Mouse (Mus musculus) MEL (cell line): ENCODE measurements around the gene Tpcn2. TPM values are rescaled to one million over a fixed set of nuclear protein-coding genes. Genes with fewer than 3 reads are reported as not detected.

Experiments
- DNase-seq: peaks from one replicate; pipeline ENCODE4 v3.0.0; 2011; ENCODE audit warnings: low read depth, low spot score
- H3K27ac ChIP-seq: 2 replicates; pipeline ENCODE4 v1.5.1; 2012; ENCODE audit warnings: low read depth, mild to moderate bottlenecking, control low read depth, low read length, moderate library complexity; ENCODE audit not compliant: control insufficient read depth
- H3K27me3 ChIP-seq, 2 experiments: fragments of 150-350 bp in 1 of 2; sonication (generic) in 1 of 2; 2 replicates each; pipeline ENCODE4 v1.6.1; 2012; ENCODE audit warnings: low read length in 2 of 2, mild to moderate bottlenecking in 2 of 2, improper control_type of control experiment in 1 of 2, moderate library complexity in 1 of 2; ENCODE audit not compliant: insufficient read depth in 2 of 2, control insufficient read depth in 1 of 2
- H3K36me3 ChIP-seq, 2 experiments: 2 replicates each; pipeline ENCODE4 v1.6.1; 2012 to 2014; ENCODE audit warnings: low read length in 2 of 2, improper control_type of control experiment in 1 of 2, inconsistent platforms in 1 of 2, mild to moderate bottlenecking in 1 of 2; ENCODE audit not compliant: insufficient read depth in 2 of 2, control insufficient read depth in 1 of 2
- H3K4me1 ChIP-seq, 2 experiments: fragments of 150-350 bp in 1 of 2; sonication (generic) in 1 of 2; 2 replicates each; pipeline ENCODE4 v1.6.1; 2012; ENCODE audit warnings: low read length in 2 of 2, improper control_type of control experiment in 1 of 2, mild to moderate bottlenecking in 1 of 2; ENCODE audit not compliant: insufficient read depth in 2 of 2, control insufficient read depth in 1 of 2
- H3K4me3 ChIP-seq, 2 experiments: fragments of 150-350 bp in 1 of 2; sonication (generic) in 1 of 2; 2 replicates each; pipeline ENCODE4 v1.5.1; 2012; ENCODE audit warnings: low read depth in 2 of 2, low read length in 2 of 2, mild to moderate bottlenecking in 2 of 2, moderate library complexity in 2 of 2, control low read depth in 1 of 2, improper control_type of control experiment in 1 of 2; ENCODE audit not compliant: control insufficient read depth in 1 of 2, insufficient read depth in 1 of 2
- H3K79me2 ChIP-seq: 2 replicates; pipeline ENCODE4 v1.6.1; 2012; ENCODE audit warnings: mild to moderate bottlenecking, low read length, moderate library complexity; ENCODE audit not compliant: control insufficient read depth, poor library complexity, insufficient read depth
- H3K9ac ChIP-seq: 2 replicates; pipeline ENCODE4 v1.6.1; 2012; ENCODE audit warnings: low read depth, mild to moderate bottlenecking, control low read depth, low read length, moderate library complexity; ENCODE audit not compliant: control insufficient read depth, poor library complexity, severe bottlenecking
- H3K9me3 ChIP-seq: fragments of 150-350 bp; sonication (generic); replicated peaks from 2 replicates; pipeline ENCODE4 v1.6.1; 2012; ENCODE audit warnings: mild to moderate bottlenecking, low read length, improper control_type of control experiment, moderate library complexity; ENCODE audit not compliant: insufficient read depth
- BHLHE40 ChIP-seq: IDR thresholded peaks from 2 replicates; pipeline ENCODE4 v1.6.1; 2012; ENCODE audit warnings: low read depth, mild to moderate bottlenecking, inconsistent platforms, low read length, improper control_type of control experiment, borderline replicate concordance
- CTCF ChIP-seq, 3 experiments: IDR thresholded peaks in 2 of 3; conservative IDR thresholded peaks in 1 of 3; 2 replicates each; pipeline ENCODE4 v1.5.1; 2011 to 2012; ENCODE audit warnings: low read length in 3 of 3, low read depth in 2 of 3, mild to moderate bottlenecking in 2 of 3, improper control_type of control experiment in 1 of 3, inconsistent platforms in 1 of 3, mixed read lengths in 1 of 3, moderate library complexity in 1 of 3; ENCODE audit not compliant: control insufficient read depth in 1 of 3, insufficient read depth in 1 of 3, poor library complexity in 1 of 3, severe bottlenecking in 1 of 3
- E2F4 ChIP-seq: IDR thresholded peaks from 2 replicates; pipeline ENCODE4 v1.6.1; 2011; ENCODE audit warnings: low read depth, low read length, improper control_type of control experiment, borderline replicate concordance
- EP300 ChIP-seq, 2 experiments: IDR thresholded peaks; 2 replicates each; pipeline ENCODE4 v1.6.1; 2011; ENCODE audit warnings: improper control_type of control experiment in 2 of 2, low read length in 2 of 2, low read depth in 1 of 2, mild to moderate bottlenecking in 1 of 2
- GATA1 ChIP-seq: IDR thresholded peaks from 2 replicates; pipeline ENCODE4 v1.6.1; 2011; ENCODE audit warnings: low read depth, low read length, improper control_type of control experiment
- JUND ChIP-seq: IDR thresholded peaks from 2 replicates; pipeline ENCODE4 v1.6.1; 2011; ENCODE audit warnings: low read depth, mild to moderate bottlenecking, improper control_type of control experiment, low read length
- KAT2A ChIP-seq: conservative IDR thresholded peaks from 2 replicates; pipeline ENCODE4 v1.6.1; 2012; ENCODE audit warnings: low read depth, low read length, improper control_type of control experiment, inconsistent platforms
- MAX ChIP-seq: IDR thresholded peaks from 2 replicates; pipeline ENCODE4 v1.6.1; 2011; ENCODE audit warnings: low read length, improper control_type of control experiment
- MAZ ChIP-seq: IDR thresholded peaks from 2 replicates; pipeline ENCODE4 v1.6.1; 2012; ENCODE audit warnings: low read depth, mild to moderate bottlenecking, inconsistent platforms, low read length, improper control_type of control experiment
- MXI1 ChIP-seq: IDR thresholded peaks from 2 replicates; pipeline ENCODE4 v1.6.1; 2011; ENCODE audit warnings: mild to moderate bottlenecking, low read depth, low read length, improper control_type of control experiment
- MYB ChIP-seq: IDR thresholded peaks from 2 replicates; pipeline ENCODE4 v1.6.1; 2011; ENCODE audit warnings: mild to moderate bottlenecking, low read depth, low read length, improper control_type of control experiment
- MYC ChIP-seq: IDR thresholded peaks from 2 replicates; pipeline ENCODE4 v1.6.1; 2011; ENCODE audit warnings: low read depth, mild to moderate bottlenecking, low read length, improper control_type of control experiment, moderate library complexity
- NELFE ChIP-seq: IDR thresholded peaks from 2 replicates; pipeline ENCODE4 v1.6.1; 2011; ENCODE audit warnings: low read depth, low read length, improper control_type of control experiment
- POLR2AphosphoS5 ChIP-seq: IDR thresholded peaks from 2 replicates; pipeline ENCODE4 v1.6.1; 2012; ENCODE audit warnings: low read depth, borderline replicate concordance, mild to moderate bottlenecking, inconsistent platforms, low read length, moderate library complexity, mixed read lengths
- RAD21 ChIP-seq: IDR thresholded peaks from 2 replicates; pipeline ENCODE4 v1.6.1; 2011; ENCODE audit warnings: mild to moderate bottlenecking, low read depth, low read length, improper control_type of control experiment
- SMC3 ChIP-seq: IDR thresholded peaks from 2 replicates; pipeline ENCODE4 v1.6.1; 2011; ENCODE audit warnings: low read depth, low read length, improper control_type of control experiment
- TAL1 ChIP-seq: IDR thresholded peaks from 2 replicates; pipeline ENCODE4 v1.6.1; 2012; ENCODE audit warnings: mild to moderate bottlenecking, inconsistent platforms, low read length, moderate library complexity, mixed read lengths
- TCF12 ChIP-seq: IDR thresholded peaks from 2 replicates; pipeline ENCODE4 v1.6.1; 2014; ENCODE audit warnings: low read depth, mild to moderate bottlenecking, inconsistent platforms, low read length, improper control_type of control experiment, moderate library complexity
- UBTF ChIP-seq: IDR thresholded peaks from 2 replicates; pipeline ENCODE4 v1.6.1; 2012; ENCODE audit warnings: low read depth, mild to moderate bottlenecking, inconsistent platforms, low read length, improper control_type of control experiment, moderate library complexity, borderline replicate concordance; ENCODE audit not compliant: insufficient read depth
- USF2 ChIP-seq, 2 experiments: IDR thresholded peaks; 2 replicates each; pipeline ENCODE4 v1.6.1; 2011 to 2012; ENCODE audit warnings: improper control_type of control experiment in 2 of 2, low read length in 2 of 2, borderline replicate concordance in 1 of 2, inconsistent platforms in 1 of 2, low read depth in 1 of 2, mild to moderate bottlenecking in 1 of 2; ENCODE audit not compliant: insufficient read depth in 1 of 2
- ZC3H11A ChIP-seq: IDR thresholded peaks from 2 replicates; pipeline ENCODE4 v1.6.1; 2012; ENCODE audit warnings: low read depth, mild to moderate bottlenecking, inconsistent platforms, low read length, improper control_type of control experiment
- ZMIZ1 ChIP-seq: IDR thresholded peaks from 2 replicates; pipeline ENCODE4 v1.6.1; 2012; ENCODE audit warnings: low read depth, mild to moderate bottlenecking, inconsistent platforms, low read length, improper control_type of control experiment, moderate library complexity
- polyA plus RNA-seq, 2 experiments: library from polyadenylated mRNA; stranded (reverse) in 1 of 2; unstranded in 1 of 2; fragments of >175 nt in 1 of 2; fragments of >200 nt in 1 of 2; gene quantifications; 2 replicates each; pipeline versions ENCODE4 v1.2.1 to v1.2.4; 2012; ENCODE audit warnings: low replicate concordance in 2 of 2, low read depth in 1 of 2; ENCODE audit not compliant: insufficient read length in 2 of 2, insufficient read depth in 1 of 2, missing spikeins in 1 of 2
- total RNA-seq: library from RNA; depleted of rRNA; stranded (reverse); fragments of 300-350 nt; gene quantifications from 2 replicates; pipeline ENCODE4 v1.2.3, GENCODE M21; 2012

Tpcn2 gene
- total and polyA plus RNA-seq, 3 experiments, result 6.4 to 10.3 TPM; not detected in 1

DNA sequence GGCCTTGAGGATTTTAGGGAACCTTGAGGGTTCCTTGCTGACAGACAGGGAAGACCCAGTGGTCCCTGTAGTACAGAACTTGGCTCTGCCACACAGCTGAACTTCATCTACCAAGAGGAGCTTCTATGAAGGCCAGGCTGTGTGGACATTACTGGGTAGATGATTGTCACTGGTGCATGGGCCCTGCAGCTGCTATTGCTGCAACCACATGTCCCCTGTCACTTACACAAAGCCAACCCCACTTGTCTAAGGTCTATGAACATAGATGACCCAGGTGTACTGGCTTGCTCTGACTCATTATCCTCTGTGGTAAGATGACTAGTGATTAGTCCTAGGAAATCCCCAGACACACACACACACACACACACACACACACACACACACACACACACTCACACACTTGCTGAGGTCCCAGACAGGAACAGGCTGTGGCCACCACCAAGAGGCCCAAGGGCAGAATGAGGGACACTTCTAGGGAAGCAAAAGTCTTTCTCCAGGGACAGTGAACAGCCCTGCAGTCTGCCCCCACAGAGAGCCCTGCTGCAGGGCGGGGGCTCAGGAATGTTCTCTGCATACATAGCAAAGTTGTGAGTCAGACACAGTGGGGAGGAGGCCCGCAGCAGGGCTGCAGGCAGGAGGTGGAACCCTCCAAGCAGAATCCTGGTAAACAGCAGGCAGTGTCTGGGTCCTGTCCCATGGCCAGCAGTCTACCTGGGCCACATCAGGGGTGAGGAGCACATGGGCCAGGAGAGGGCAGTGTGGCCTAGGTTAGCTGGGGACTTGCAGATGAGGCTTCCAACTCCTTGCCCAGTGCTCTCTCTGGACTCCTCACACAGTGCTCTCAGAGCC lies 61.7 kb downstream of the Tpcn2 start:
- Histone ChIP-seq H3K36me3 (no peaks in the 10 kb centered on the region), H3K27me3 (no peaks in the 10 kb centered on the region), H3K9me3 (no peaks in the 10 kb centered on the region), H3K4me3 (no peak overlapping the region), H3K79me2 (no peaks in the 10 kb centered on the region), H3K4me1 (no peaks in the 10 kb centered on the region), H3K27ac (no peak overlapping the region), H3K9ac (no peak overlapping the region)
- no peak for TF ChIP-seq ZMIZ1
- TF ChIP-seq MXI1, result no peak
- no peak for TF ChIP-seq JUND
- TF ChIP-seq ZC3H11A, result no peak
- TF ChIP-seq CTCF (IDR thresholded peaks at IDR 0.05 in 2 of 3, conservative IDR thresholded peaks at IDR 0.05 in 1 of 3; ENCODE audit: control insufficient read depth in 1 of 3, insufficient read depth in 1 of 3, low read depth in 2 of 3, low read length in 3 of 3, poor library complexity in 1 of 3, severe bottlenecking in 1 of 3), result no peak
- no peak for TF ChIP-seq RAD21
- no peak for TF ChIP-seq E2F4
- TF ChIP-seq MAX, result no peak
- TF ChIP-seq KAT2A, result no peak
- TF ChIP-seq MAZ, result no peak
- DNase-seq, result no peak

DNA sequence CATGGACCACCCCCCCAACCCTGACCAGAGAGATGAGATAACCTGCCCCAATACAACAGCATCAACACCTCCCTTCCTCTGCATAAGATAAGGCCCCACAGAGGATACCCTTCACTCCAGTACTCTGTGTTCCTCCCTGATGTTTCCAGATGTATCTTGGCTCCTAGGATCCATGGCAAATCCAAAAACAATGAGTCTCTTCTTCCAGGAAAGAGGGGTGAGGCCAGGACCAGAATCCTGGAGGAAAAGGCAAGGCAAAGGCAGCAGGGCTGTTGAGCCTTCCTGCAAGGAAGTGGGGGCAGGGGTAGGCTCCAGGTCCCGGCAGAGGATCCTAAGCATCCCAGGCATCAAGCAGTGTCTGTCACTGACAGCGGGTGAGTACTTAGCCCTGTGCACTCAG lies 62.5 kb downstream of the Tpcn2 start:
- Histone ChIP-seq H3K4me1 (no peaks in the 10 kb centered on the region), H3K9ac (no peak overlapping the region), H3K79me2 (no peaks in the 10 kb centered on the region), H3K4me3 (no peak overlapping the region), H3K9me3 (no peaks in the 10 kb centered on the region), H3K36me3 (no peaks in the 10 kb centered on the region), H3K27ac (no peak overlapping the region), H3K27me3 (no peaks in the 10 kb centered on the region)
- TF ChIP-seq ZMIZ1, result no peak
- no peak for TF ChIP-seq TCF12
- no peak for TF ChIP-seq KAT2A
- TF ChIP-seq MYC, result no peak
- TF ChIP-seq USF2 (IDR thresholded peaks at IDR 0.05; ENCODE audit: borderline replicate concordance in 1 of 2, insufficient read depth in 1 of 2, low read depth in 1 of 2, low read length in 2 of 2), result no peak
- no peak for TF ChIP-seq JUND
- TF ChIP-seq TAL1, result no peak
- no peak for TF ChIP-seq POLR2AphosphoS5
- TF ChIP-seq MAZ, result no peak
- no peak for TF ChIP-seq EP300 (IDR thresholded peaks at IDR 0.05; ENCODE audit: low read depth in 1 of 2, low read length in 2 of 2)
- no peak for TF ChIP-seq NELFE
- TF ChIP-seq MYB, result no peak
- TF ChIP-seq RAD21, result no peak
- no peak for TF ChIP-seq GATA1
- no peak for TF ChIP-seq SMC3
- no peak for TF ChIP-seq UBTF
- TF ChIP-seq BHLHE40, result no peak
- no peak for DNase-seq
